8 mouse cellular contexts compared by ENCODE assay signal in genomic region chr19:36919466-36919865, GRCm38 (mm10). TPM values are rescaled to one million over a fixed set of nuclear protein-coding genes. Genes with fewer than 3 reads are reported as not detected.
DNase-seq lines count a peak whose midpoint lies in the region; ATAC-seq lines count a peak whose summit lies in the region.

Gene Fgfbp3 (minus strand): TSS chr19:36919615.

- no peaks in the 10 kb centered on the region for H3K27me3 ChIP-seq in forebrain, embryonic 11.5 days (ENCODE audit: control insufficient read depth, insufficient read depth, low read length)
- H3K27me3 ChIP-seq in liver, embryonic 12.5 days (replicated peaks) = peaks cover 15% of the 10 kb centered on the region
- no peaks in the 10 kb centered on the region for H3K27me3 ChIP-seq in stomach, embryonic 14.5 days (ENCODE audit: control insufficient read depth, insufficient read depth, low read length)

- H3K4me1 ChIP-seq in forebrain, embryonic 11.5 days (replicated peaks; ENCODE audit: control insufficient read depth, insufficient read depth, low read length) = no peaks in the 10 kb centered on the region; the same call in 1 of the 2 replicates
- H3K4me1 ChIP-seq in liver, embryonic 12.5 days = peaks cover 24% of the 10 kb centered on the region
- peaks cover 3% of the 10 kb centered on the region; the same call in 1 of the 2 replicates for H3K4me1 ChIP-seq in stomach, embryonic 14.5 days (ENCODE audit: control insufficient read depth, insufficient read depth, low read length)

- peak; percentile 64 for ATAC-seq in forebrain, embryonic 11.5 days (replicated peaks; ENCODE audit: low FRiP score)
- ATAC-seq in liver, embryonic 12.5 days = peak; percentile 83
- no peak for ATAC-seq in stomach, embryonic 14.5 days (ENCODE audit: insufficient number of reproducible peaks, insufficient read depth, low FRiP score, low read depth)

- peak within 1 kb of the TSS; percentile 86 for H3K4me3 ChIP-seq in forebrain, embryonic 11.5 days (ENCODE audit: low read depth, low read length)
- H3K4me3 ChIP-seq in liver, embryonic 12.5 days = peak within 1 kb of the TSS; percentile 76
- H3K4me3 ChIP-seq in stomach, embryonic 14.5 days (ENCODE audit: low read depth, low read length) = peak within 1 kb of the TSS; percentile 85

- H3K36me3 ChIP-seq in forebrain, embryonic 11.5 days (ENCODE audit: control insufficient read depth, insufficient read depth, low read length) = no peaks in the 10 kb centered on the region
- H3K36me3 ChIP-seq in liver, embryonic 12.5 days = no peaks in the 10 kb centered on the region
- H3K36me3 ChIP-seq in stomach, embryonic 14.5 days (ENCODE audit: control insufficient read depth, insufficient read depth, low read length) = no peaks in the 10 kb centered on the region

- H3K4me2 ChIP-seq in forebrain, embryonic 11.5 days (ENCODE audit: low read depth, low read length, severe bottlenecking) = peak within 1 kb of the TSS; percentile 73
- peak within 1 kb of the TSS; percentile 92 for H3K4me2 ChIP-seq in liver, embryonic 12.5 days
- H3K4me2 ChIP-seq in stomach, embryonic 14.5 days (replicated peaks; ENCODE audit: low read depth, low read length) = peak within 1 kb of the TSS; percentile 90

- H3K9ac ChIP-seq in forebrain, embryonic 11.5 days (ENCODE audit: low read length) = peak within 1 kb of the TSS; percentile 86
- H3K9ac ChIP-seq in liver, embryonic 12.5 days = peak within 1 kb of the TSS; percentile 76
- H3K9ac ChIP-seq in stomach, embryonic 14.5 days (replicated peaks; ENCODE audit: low read depth, low read length) = peak within 1 kb of the TSS; percentile 80

- WGBS in forebrain, embryonic 11.5 days = 7% methylated on average over 12 of the region's 12 CpGs
- WGBS in liver, embryonic 12.5 days (ENCODE audit: insufficient replicate concordance) = 4% methylated on average over 12 of the region's 12 CpGs
- 10% methylated on average over 12 of the region's 12 CpGs for WGBS in stomach, embryonic 14.5 days

- H3K9me3 ChIP-seq in forebrain, embryonic 11.5 days (ENCODE audit: control insufficient read depth, low read length) = no peaks in the 10 kb centered on the region
- no peaks in the 10 kb centered on the region for H3K9me3 ChIP-seq in liver, embryonic 12.5 days (replicated peaks)
- no peaks in the 10 kb centered on the region for H3K9me3 ChIP-seq in stomach, embryonic 14.5 days (ENCODE audit: control insufficient read depth, low read depth, low read length)

- H3K27ac ChIP-seq in forebrain, embryonic 11.5 days (ENCODE audit: low read depth, low read length) = peak within 1 kb of the TSS; percentile 86
- peak within 1 kb of the TSS; percentile 74 for H3K27ac ChIP-seq in liver, embryonic 12.5 days
- H3K27ac ChIP-seq in stomach, embryonic 14.5 days (ENCODE audit: low read length) = peak within 1 kb of the TSS; percentile 87

- DNase-seq in layer of hippocampus, postnatal 10 days (ENCODE audit: low spot score in 2 of 2) = no peak
- DNase-seq in layer of hippocampus, adult 11-12 months (ENCODE audit: low spot score) = no peak
- peak; percentile 20 for DNase-seq in MN1 (ENCODE audit: low spot score)
- no peak for DNase-seq in forebrain, embryonic 11.5 days (ENCODE audit: low spot score)
- no peak for DNase-seq in left cerebral cortex, adult 8-10 months (ENCODE audit: low spot score in 2 of 2)
- no peak for DNase-seq in gastrocnemius, adult 8-10 months (ENCODE audit: low spot score in 2 of 2)

RNA-seq across cellular contexts. Expression of gene Fgfbp3, which starts in this region (rescaled TPM):
- 10 to 100 TPM; 11.3 to 13.5 TPM for total RNA-seq in layer of hippocampus, postnatal 10 days (2021)
- polyA plus RNA-seq in forebrain, embryonic 11.5 days (2014; fragmentation: Nextera tagmentation; extraction: Ambion mirVana) = 28.6 and 29.3 TPM in 2 replicates
- 2.5 and 2.9 TPM in 2 replicates for polyA plus RNA-seq in liver, embryonic 12.5 days (2016; fragmentation: Nextera tagmentation; extraction: Ambion mirVana)
- polyA plus RNA-seq in stomach, embryonic 14.5 days (2014; fragmentation: Nextera tagmentation; extraction: Ambion mirVana) = 3.5 and 5.1 TPM in 2 replicates
- total RNA-seq in left cerebral cortex, adult 8-10 months (2022) = 1 to 10 TPM; 5.3 to 6.8 (median 6.4) TPM
- total RNA-seq in gastrocnemius, adult 8-10 months (2022) = 1 to 10 TPM; 1.0 to 2.0 (median 1.4) TPM
